Mouse (Mus musculus) cerebellum, adult (tissue): Measurements from ENCODE around the gene Degs2.
A peak's percentile ranks its signal among the peaks of the same experiment; 100 is the strongest.

Experiments used
- ATAC-seq: cut with Nextera tagmentation; 2 replicates; pipeline ENCODE4 v1.9.2; 2017; ENCODE audit warnings: mild to moderate bottlenecking, moderate library complexity, mixed read lengths; ENCODE audit not compliant: insufficient number of reproducible peaks, low FRiP score, low TSS enrichment

Gene Degs2

GRCm38 (mm10) chr12:108657350-108657749 is 44.8 kb downstream of the Degs2 start:
- 0 out of 2 replicates have a peak, but pooled peaks have one; percentile 15 for ATAC-seq

DNA sequence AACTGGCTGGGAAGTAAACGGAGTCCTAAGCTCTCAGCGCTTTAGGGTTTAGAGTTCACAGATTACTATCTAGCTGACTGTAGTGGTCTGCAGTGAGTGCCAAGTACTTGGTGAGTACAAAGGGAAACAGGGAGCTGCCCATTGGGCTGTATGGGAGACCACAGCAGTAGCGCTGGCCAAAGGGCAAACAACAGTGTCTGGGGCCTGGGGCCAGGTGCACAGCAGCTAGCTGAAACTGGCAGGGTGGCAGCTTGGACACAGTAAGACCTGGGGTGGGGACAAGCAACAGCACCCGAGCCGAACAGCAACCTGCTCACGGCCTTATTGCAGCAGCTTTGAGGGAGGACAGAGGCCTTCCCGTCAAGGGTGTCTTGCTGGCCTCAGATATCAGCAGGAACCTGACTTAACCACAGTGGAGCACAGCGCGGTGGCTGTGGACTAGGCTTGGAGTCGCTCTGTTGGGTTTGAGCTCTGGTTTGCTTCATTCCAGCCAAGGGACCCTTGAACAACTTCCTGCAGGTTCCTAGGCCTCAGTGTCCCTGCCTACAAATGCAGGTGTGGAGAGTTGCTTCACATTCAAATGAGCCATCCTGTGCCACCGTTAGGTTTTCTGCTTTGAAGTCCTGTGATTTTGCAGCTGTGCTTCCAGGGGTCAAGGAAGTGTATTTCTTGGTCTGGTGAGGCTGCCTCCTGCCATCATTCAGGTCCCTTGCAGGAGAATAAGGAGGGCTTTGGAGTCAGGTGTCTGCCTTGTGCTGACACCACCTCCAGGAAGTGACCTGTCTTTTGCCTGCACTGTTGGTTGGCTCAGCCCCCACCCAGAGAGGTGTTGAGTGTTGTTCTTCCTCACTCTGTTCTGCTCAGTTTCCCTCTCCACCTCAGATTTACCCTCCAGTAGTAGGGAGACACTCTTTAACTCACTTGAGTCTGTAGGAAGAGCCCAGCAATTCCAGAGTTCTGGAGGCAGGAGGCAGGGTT is 48.5 kb downstream of the Degs2 start:
- ATAC-seq, result no peak

DNA sequence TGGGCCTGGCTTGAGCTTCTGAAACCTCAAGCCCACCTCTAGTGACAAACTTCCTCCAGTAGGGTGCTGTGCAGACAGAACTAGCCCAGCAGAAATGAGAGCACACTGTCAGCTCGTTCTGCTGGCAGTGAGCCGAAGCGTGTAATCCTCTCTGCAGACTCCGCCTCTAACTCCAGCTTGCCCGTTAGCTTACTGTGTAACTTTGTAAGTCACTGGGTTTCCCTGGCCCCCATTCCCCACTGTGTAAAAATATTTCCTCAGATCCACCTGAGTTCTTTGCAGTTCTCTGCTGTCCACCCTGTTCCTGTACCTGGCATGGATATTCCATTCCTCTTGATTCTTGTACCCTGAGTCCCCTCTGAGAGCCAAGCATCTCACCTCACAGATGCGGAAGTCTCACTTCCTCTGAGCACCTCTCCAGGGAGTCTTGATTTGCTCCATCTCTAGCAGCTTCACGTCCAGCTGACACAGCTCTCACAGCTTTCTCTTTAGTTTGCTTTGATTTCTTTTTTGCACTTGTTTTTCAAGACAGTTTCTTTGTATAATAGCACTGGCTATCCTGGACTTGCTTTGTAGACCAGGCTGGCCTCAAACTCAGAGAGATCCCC is 51.0 kb downstream of the Degs2 start:
- no peak; the same call in 1 of the 2 replicates for ATAC-seq

DNA sequence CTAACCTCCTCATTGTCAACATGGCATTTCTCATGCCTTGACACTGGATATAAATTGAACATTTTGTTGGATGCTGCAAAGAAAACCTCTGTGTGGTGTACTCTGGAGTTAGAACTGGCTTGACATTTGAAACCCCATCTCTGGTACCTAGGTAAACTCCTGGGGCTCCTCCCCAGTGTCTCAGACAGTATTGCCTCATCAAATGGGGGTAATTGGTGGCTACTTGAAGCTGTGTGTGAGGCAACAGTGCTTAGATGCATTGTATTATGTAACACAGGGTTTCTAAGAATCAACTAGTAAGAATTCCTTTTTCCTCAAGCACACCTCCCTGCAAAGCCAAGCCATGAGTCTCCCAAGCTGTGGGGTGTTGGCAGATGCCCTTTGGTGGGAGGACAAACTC is 54.3 kb downstream of the Degs2 start:
- no peak for ATAC-seq

DNA sequence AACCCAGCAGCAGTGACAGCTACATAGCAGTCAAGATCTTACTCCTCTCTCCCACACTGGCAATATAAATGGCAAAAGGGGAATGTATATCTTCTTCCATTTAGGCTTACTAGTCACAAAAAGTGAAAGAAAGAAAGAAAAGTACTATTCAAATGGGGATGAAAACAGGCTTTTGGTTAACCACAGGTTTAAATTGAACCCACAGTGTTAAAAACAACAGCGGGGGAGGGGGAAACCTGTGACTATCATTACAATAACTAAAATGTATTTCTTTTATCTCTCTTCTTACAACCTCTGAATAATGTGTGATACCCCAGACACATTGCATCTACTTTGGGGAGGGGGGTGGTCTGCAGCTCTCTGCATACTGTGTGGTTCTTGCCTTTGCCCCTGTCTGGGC is 55.9 kb downstream of the Degs2 start:
- ATAC-seq, result no peak

DNA sequence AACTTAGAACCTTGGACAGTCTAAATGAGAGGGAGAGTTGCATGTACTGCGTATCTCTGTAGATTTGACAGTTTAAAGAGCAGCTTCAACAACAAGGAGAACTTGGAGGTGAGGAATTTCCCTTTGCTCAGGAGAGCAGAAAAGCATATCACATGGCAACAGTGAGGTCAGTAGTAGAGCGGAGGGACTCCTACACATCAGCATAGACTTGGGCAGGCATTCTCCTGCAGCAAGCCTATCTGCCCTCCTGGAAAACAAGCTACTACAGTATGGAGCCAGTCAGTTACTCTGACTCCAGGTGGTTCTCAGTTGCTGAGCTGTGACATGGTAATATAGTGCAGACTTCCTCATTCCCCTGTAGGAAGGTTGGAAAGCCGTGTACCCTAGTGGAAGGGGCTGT is 60.1 kb downstream of the Degs2 start:
- ATAC-seq, result no peak

- ATAC-seq, result no peak
Measured at GRCm38 (mm10) chr12:108639126-108639525, 63.0 kb downstream of the Degs2 start.

GRCm38 (mm10) chr12:108637440-108637839 is 64.7 kb downstream of the Degs2 start:
- no peak for ATAC-seq

GRCm38 (mm10) chr12:108635501-108635900 is 66.6 kb downstream of the Degs2 start:
- ATAC-seq, result no peak

- ATAC-seq, result no peak
Measured at GRCm38 (mm10) chr12:108634031-108634430, 68.1 kb downstream of the Degs2 start.

GRCm38 (mm10) chr12:108632501-108632900 is 69.6 kb downstream of the Degs2 start:
- ATAC-seq, result no peak

DNA sequence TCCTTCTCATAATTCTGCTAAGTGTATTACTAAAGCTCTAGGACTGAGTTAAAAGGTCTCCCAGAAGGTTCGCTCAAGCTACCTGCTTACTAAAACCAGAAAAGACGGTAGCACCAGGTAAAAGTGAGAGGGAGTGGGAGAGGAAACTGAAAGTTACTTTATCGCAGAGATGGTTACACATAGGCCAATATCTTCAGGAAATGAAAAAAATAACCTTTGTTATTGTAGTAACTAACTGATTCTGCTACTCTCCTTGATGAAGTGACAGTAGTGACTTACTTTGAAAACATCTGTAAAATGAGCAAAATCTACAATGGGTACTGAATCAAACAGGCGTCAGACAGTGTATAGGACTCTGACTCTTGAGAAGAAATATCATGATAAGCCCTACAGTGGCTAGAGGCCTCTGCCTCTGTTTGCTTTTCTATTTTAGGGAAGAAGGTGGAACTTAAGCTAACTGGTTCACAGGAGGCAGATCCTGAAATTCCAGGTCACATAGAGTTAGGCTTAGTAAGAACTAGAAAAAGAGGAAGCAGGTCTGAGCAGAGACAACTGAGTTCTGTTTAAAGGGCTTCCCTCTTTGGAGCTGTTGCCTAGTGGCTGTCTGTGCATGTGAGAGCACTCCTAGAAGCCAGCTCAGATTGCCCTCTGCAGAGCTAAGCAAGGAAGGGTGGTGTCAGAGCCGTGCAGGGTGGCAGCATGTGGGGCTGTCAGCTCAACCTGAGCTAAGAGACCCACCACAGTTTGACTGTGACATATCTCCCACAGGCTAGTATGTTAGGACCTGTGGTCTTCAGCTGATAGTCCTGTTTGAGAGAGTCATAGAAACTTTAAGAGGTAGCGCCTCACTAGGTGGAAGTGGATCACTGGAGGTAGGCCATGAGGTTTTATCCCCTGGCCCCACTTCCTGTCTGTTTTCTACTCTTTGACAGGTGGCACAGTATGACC is 71.1 kb downstream of the Degs2 start:
- ATAC-seq, result no peak

DNA sequence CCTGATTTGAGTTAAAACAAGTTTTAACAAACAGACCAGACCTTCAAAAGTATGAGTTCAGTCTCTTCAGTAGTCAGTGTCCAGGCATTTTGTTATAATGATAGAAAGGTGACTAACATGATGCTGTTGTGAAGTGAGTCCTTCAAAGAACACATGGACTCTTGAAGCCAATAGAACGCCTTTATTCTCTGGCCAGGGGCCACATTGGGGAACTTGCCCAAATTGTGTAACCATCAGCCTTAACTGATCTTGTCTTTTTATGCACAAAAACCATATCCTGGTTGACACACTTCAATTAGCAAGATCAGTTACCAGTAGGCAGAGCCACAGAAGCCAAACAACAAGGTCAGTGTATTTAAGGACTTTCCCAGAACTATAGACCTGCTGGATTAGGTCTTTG is 72.6 kb downstream of the Degs2 start:
- ATAC-seq, result no peak
